Mouse (Mus musculus) spleen, embryonic (tissue): ENCODE measurements around the gene Rab11fip3.

ENCODE experiments used
- CTCF ChIA-PET: fragments of 350-600 bp; sonication (Branson Sonifier 250); formaldehyde crosslinking; loops from one replicate; lab custom pipeline; 2022; lab: Charles Lee

Gene Rab11fip3

GRCm38 (mm10) chr17:26089905-26090632 lies 20.7 kb upstream of the Rab11fip3 start, which contains the start of gene Decr2:
TSS of gene Decr2 (minus strand) at chr17:26090337.
- CTCF ChIA-PET, result no interaction called here

- CTCF ChIA-PET, result interaction anchor here (0.6 kb wide), 1 partner anchor 11 kb away, joined by 3 read pairs; no protein-coding TSS in a partner anchor
Observed at GRCm38 (mm10) chr17:26087059-26087564, 17.8 kb upstream of the Rab11fip3 start.

- CTCF ChIA-PET, result no interaction called here
Observed at GRCm38 (mm10) chr17:26080867-26081266, 11.5 kb upstream of the Rab11fip3 start.

- CTCF ChIA-PET, result no interaction called here
Observed at GRCm38 (mm10) chr17:26078851-26079250, 9.5 kb upstream of the Rab11fip3 start.

GRCm38 (mm10) chr17:26075246-26075645 lies 5.9 kb upstream of the Rab11fip3 start:
- CTCF ChIA-PET, result no interaction called here

- CTCF ChIA-PET, result no interaction called here
Observed at GRCm38 (mm10) chr17:26070136-26070535, 781 bp upstream of the Rab11fip3 start.

GRCm38 (mm10) chr17:26068024-26068830 lies 1.1 kb downstream of the Rab11fip3 start:
- CTCF ChIA-PET, result interaction anchor here (0.7 kb wide), 1 partner anchor 55 kb away, joined by 9 read pairs; no protein-coding TSS in a partner anchor

- CTCF ChIA-PET, result no interaction called here
Observed at GRCm38 (mm10) chr17:26066488-26067020, 2.8 kb downstream of the Rab11fip3 start.

GRCm38 (mm10) chr17:26064916-26065315 lies 4.4 kb downstream of the Rab11fip3 start:
- CTCF ChIA-PET, result no interaction called here

- CTCF ChIA-PET, result no interaction called here
Observed at GRCm38 (mm10) chr17:26057787-26058567, 11.4 kb downstream of the Rab11fip3 start.

GRCm38 (mm10) chr17:26057278-26057677 lies 12.1 kb downstream of the Rab11fip3 start:
- CTCF ChIA-PET, result no interaction called here

GRCm38 (mm10) chr17:26055164-26055563 lies 14.2 kb downstream of the Rab11fip3 start:
- CTCF ChIA-PET, result no interaction called here

- CTCF ChIA-PET, result no interaction called here
Observed at GRCm38 (mm10) chr17:26054133-26054845, 15.1 kb downstream of the Rab11fip3 start.

- CTCF ChIA-PET, result no interaction called here
Observed at GRCm38 (mm10) chr17:26052706-26053105, 16.6 kb downstream of the Rab11fip3 start.

- CTCF ChIA-PET, result no interaction called here
Observed at GRCm38 (mm10) chr17:26052074-26052473, 17.3 kb downstream of the Rab11fip3 start.

- CTCF ChIA-PET, result interaction anchor here (0.6 to 0.7 kb wide), 2 partner anchors 148 to 456 kb away, joined by 4 to 21 read pairs; no protein-coding TSS in a partner anchor
Observed at GRCm38 (mm10) chr17:26048118-26048517, 21.2 kb downstream of the Rab11fip3 start.

GRCm38 (mm10) chr17:26046253-26046997 lies 22.9 kb downstream of the Rab11fip3 start:
- CTCF ChIA-PET, result no interaction called here

GRCm38 (mm10) chr17:26045285-26045684 lies 24.1 kb downstream of the Rab11fip3 start:
- CTCF ChIA-PET, result no interaction called here

GRCm38 (mm10) chr17:26043249-26043636 lies 26.1 kb downstream of the Rab11fip3 start:
- CTCF ChIA-PET, result no interaction called here
